Mouse (Mus musculus) R1 (cell line): ENCODE measurements around the gene Mvb12b.
A peak's percentile ranks its signal among the peaks of the same experiment; 100 is the strongest.

Experiments
- DNase-seq: peaks from one replicate; pipeline ENCODE4 v3.0.0-alpha.2; 2018; ENCODE audit warnings: low read depth, low spot score

The Mvb12b gene

DNA sequence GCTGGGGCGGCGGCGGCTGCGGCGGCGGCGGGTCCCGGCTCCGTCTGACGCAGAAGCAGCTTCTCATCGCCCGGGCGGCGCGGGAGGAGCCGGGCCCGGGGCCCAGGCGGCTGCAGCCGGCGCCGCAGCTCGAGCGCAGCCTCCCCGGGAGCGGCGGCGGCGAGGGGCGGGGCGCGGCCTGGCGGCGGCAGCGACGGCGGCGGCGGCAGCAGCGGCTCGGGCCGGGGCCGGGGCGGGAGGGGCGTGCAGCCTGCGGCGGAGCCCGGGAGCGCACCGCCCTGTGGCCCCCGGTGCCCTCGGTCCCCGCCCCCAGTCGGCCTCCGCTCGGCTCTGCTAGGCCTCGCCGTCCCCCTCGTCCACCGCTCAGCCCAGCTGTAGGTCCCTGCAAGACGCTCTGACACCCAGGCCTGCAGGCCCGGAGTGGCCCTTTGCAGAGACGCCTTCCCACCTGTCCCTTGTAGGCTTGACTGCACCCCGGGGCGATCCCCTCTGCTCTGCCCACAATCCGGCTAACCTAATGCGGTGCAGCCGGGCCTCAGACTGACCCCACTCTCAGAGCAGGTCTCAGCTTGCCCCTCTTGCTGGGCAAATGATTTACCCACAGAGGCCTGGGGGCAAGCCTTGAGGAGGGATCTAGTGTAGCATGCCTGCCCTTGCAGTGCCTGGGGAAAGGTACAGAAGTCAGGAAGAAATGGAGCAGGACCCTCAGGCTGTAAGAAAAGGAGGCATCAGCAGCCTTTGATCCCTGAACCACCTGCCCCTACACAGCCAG, at the start of gene Mvb12b:
TSS of gene Mvb12b (minus strand) at position 619 of the 772 bp plus-strand sequence.
- DNase-seq = peak; percentile 45

DNA sequence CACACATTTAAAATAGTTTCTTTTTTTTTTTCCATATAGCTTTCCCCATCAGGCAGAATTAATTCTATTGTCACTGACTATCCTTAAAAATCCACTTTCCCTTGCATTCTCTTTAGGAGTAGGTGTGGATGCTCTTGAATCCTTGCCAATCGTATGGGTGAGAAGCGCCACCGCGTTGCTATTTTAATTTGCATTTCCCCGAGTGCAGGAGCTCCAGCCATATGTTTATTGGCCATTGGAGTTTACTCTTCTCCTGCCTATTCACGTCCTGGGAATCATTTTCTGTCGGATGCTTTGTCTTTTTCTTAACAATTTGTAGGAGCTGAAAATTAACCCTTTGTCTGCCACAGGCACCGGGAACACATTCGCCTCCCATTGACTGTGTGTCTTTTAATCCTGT, 48.0 kb upstream of the Mvb12b start:
- no peak for DNase-seq

DNA sequence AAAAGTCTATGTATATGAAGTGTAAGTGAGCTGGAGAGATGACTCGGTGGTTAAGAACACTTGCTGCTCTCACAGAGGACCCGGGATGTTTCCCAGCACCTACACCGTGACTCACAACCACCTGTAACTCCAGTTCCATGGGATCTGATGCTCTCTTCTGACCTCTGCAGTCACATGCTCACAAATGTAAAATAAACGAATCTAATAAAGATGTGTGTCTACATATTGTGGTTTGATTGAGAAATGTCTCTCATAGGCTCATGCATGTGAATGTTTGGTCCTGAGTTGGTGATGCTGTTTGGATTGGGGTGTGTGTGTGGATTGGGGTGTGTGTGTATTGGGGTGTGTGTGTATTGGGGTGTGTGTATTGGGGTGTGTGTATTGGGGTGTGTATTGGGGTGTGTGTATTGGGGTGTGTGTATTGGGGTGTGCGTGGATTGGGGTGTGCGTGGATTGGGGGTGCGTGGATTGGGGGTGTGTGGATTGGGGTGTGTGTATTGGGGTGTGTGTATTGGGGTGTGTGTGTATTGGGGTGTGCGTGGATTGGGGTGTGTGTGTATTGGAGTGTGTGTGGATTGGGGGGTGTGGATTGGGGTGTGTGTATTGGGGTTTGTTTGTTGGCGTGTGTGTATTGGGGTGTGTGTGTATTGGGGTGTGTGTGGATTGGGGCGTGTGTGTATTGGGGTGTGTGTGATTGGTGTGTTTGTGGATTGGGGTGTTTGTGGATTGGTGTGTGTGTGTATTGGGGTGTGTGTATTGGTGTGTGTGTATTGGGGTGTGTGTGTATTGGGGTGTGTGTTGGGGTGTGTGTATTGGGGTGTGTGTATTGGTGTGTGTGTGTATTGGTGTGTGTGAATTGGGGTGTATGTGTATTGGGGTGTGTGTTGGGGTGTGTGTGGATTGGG, 46.1 kb upstream of the Mvb12b start:
- peak; percentile 45 for DNase-seq

GRCm38 (mm10) chr2:33931161-33931560, 43.4 kb upstream of the Mvb12b start:
- no peak for DNase-seq

DNA sequence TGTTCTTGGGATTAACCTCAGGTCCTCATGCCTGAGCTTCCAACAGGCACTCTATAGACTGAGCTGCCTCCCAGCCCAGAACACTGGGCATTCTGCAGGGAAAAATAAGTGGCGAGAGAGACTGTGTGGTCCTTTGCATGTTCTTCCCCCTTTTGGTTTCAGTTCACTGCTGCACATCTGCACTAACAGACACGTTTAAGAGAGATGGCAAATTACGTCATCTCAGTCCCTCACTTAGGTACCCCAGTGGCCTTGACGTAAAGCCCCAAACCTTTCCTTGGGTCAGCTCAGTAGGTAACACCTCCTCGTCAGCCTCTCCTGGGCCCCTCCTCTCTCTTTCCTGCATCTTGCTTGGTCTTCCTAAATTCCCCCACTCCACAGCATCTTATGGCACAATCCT, 37.5 kb upstream of the Mvb12b start:
- DNase-seq = no peak

DNA sequence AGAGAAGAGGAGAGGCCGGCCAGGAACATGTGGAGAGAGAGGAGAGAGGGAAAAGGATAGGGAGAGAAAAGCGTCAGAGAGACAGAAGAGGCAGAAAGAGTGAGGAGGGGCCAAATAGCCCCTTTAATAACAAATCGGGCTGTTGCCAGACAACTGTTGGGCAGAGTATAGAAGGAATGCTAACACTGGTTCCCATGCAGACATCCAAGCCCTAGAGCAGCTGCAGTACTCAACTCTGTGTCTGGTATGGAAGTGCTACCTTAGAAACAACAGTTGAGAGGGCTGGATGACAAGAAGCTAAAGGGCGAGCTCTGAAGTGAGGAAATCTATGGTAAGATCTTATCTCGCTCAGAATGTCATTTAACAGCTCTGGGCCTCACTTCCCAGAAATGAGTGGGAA, 35.7 kb upstream of the Mvb12b start:
- DNase-seq = no peak

DNA sequence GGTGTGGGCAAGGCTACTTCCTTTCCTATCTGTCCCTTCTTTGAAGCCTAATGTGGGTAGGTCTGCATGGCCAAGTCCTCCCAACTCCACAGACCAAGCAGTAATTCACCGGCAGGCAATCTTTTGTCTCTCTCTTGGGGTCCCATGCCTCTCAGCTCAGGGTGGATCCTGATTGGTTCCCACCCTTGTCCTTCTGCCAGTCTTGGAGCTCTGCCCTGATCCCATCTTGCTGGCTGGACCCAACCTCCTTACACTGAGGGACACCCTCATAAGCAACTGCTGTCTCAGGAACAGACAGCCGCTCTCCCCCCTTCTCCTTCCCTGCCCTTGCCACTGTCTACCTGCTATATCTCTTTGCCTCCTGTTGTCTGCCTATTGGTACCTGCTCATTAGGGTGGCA, 34.7 kb upstream of the Mvb12b start:
- no peak for DNase-seq

- DNase-seq = no peak
Observed at GRCm38 (mm10) chr2:33919934-33920615, 32.3 kb upstream of the Mvb12b start.

DNA sequence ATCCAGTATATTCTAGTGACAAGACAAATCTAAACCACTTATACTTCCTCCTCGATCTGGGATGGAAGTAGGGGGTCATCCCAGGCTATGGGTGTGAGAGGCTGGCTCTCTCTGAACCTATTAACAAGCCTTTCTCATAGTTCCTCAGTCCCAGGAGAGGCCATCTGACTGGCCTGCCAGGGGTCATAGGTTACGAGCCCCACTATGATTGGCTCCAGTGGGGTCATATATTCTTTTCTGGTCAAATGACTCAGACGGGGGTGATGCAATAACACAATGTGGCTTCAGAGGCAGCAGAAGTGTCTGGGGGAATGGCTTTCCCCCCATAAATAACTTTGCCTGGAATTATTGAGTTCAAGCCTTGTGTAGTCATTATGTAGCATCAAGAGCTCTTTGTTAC, 31.1 kb upstream of the Mvb12b start:
- DNase-seq = no peak

DNA sequence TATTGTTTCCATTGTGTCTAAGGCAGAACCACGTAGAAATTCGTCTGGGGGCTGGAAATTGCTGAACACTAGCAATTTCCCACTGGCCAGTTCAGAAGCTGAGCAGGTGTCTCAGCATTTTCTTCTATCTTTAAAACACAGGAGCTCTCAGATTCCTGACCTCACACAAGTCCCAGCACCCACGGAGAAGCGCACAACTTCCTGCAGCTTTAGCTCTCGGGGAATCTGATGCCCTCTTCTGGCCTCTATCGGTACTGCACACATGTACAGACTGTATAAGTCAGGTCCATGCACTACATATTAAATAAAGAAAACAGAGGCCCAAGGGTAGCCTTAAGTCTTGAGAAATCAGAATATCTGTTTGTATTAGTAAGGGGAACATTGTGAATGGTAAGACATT, 30.6 kb upstream of the Mvb12b start:
- peak; percentile 86 for DNase-seq

DNA sequence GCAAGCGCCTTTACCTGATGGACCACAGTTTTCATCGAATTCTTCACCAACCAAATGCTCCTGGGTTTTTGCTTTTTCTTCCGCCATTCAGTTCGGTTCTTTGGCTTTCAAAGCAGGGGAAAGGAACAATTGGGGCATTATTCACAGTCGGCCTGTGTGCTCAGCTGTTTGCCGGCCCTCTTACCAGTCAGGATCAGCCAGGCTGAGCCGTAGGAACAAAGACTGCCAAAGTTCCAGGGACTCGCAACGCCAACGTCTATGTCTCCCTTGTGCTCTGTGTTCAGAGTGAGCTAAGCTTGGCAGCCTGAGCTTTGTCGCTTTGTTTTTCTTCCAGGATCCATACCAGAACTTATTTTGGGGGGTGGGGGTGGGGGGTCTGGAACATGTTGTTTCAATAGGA, 28.9 kb upstream of the Mvb12b start:
- DNase-seq = no peak

- DNase-seq = no peak
Observed at GRCm38 (mm10) chr2:33914998-33915397, 27.3 kb upstream of the Mvb12b start.

DNA sequence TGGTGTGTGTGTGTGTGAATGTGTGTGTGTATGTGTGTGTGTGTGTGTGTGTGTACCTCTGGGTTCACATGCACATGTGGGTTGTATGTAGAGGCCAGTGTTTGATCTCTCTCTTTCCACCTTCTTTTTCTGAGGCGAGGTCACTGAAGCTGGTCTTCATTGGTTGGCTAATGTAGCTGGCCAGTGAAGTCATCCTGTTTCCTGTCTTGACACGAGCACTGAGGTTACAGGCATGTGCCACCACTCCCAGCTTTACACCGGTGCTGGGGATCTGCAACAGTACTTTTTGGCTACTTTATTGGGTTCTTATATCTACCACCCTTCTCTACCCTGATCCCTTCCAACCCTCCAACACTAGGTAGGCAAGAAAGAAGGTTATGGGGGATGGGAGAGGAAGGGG, 26.6 kb upstream of the Mvb12b start:
- no peak for DNase-seq

DNA sequence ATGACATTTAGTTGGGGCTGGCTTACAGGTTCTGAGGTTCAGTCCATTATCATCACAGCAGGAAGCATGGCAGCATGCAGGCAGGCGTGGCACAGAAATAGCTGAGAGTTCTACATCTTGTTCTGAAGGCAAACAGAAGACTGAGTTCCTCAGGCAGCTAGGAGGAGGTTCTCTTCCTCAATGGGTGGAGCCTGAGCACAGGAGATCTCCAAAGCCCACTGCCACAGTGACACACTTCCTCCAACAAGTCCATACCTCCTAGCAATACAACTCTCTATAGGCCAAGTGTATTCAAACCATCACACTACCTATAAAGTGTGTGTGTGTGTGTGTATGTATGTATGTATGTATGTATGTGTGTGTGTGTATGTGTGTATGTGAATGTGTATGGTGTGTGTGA, 25.9 kb upstream of the Mvb12b start:
- DNase-seq = peak; percentile 16

- no peak for DNase-seq
Observed at GRCm38 (mm10) chr2:33912741-33913140, 25.0 kb upstream of the Mvb12b start.

GRCm38 (mm10) chr2:33908374-33908773, 20.6 kb upstream of the Mvb12b start:
- DNase-seq = no peak

GRCm38 (mm10) chr2:33907174-33907573, 19.4 kb upstream of the Mvb12b start:
- DNase-seq = no peak

GRCm38 (mm10) chr2:33895829-33896228, 8.1 kb upstream of the Mvb12b start:
- DNase-seq = no peak

GRCm38 (mm10) chr2:33893151-33893550, 5.4 kb upstream of the Mvb12b start:
- no peak for DNase-seq

GRCm38 (mm10) chr2:33892354-33892753, 4.6 kb upstream of the Mvb12b start:
- DNase-seq = no peak

DNA sequence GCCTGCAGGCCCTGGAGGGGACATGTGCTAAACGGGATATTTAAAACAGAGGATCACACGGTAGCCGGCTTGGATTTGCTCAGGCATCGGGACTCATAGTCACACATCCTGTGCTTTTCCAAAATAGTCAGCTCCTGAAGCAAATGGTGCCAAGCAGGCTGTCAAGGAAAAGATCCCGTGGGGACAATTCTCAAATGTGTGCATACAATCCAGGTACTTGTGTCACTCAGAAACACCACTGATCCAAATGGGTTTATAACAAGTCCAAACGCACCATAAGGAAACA, 297 bp upstream of the Mvb12b start:
- no peak for DNase-seq
